Mouse (Mus musculus): Measurements from ENCODE around the gene Arfgef2.

Gene Arfgef2

GRCm38 (mm10) chr2:166906523-166907182, 101.3 kb downstream of the Arfgef2 start:
- DNase-seq (ENCODE audit: low read depth) = peak; percentile 44

GRCm38 (mm10) chr2:166909729-166910128, 104.3 kb downstream of the Arfgef2 start:
- peak; percentile 32 for DNase-seq (ENCODE audit: low read depth)

GRCm38 (mm10) chr2:166910536-166910935, 105.1 kb downstream of the Arfgef2 start:
- peak; percentile 28 for DNase-seq (ENCODE audit: low read depth)

GRCm38 (mm10) chr2:166923971-166924370, 118.6 kb downstream of the Arfgef2 start:
- DNase-seq (ENCODE audit: low read depth) = no peak

- no peak for DNase-seq (ENCODE audit: low read depth)
These were observed 128.6 kb downstream of the Arfgef2 start for GRCm38 (mm10) chr2:166933943-166934342.

- DNase-seq (ENCODE audit: low read depth) = no peak
These were observed 129.0 kb downstream of the Arfgef2 start for GRCm38 (mm10) chr2:166934416-166934815.

- no peak for DNase-seq (ENCODE audit: low read depth)
These were observed 130.2 kb downstream of the Arfgef2 start for GRCm38 (mm10) chr2:166935582-166935981.

- no peak for DNase-seq (ENCODE audit: low read depth)
These were observed 130.8 kb downstream of the Arfgef2 start for GRCm38 (mm10) chr2:166936166-166936565.

- no peak for DNase-seq (ENCODE audit: low read depth)
These were observed 137.8 kb downstream of the Arfgef2 start for GRCm38 (mm10) chr2:166943146-166943545.

- no peak for DNase-seq (ENCODE audit: low read depth)
These were observed 139.0 kb downstream of the Arfgef2 start for GRCm38 (mm10) chr2:166944346-166944745.

GRCm38 (mm10) chr2:166945456-166945855, 140.1 kb downstream of the Arfgef2 start:
- peak; percentile 79 for DNase-seq (ENCODE audit: low read depth)
